Mouse (Mus musculus) adrenal gland, adult 18-20 months (tissue): ENCODE results near the gene Spz1. TPM values are rescaled to one million over a fixed set of nuclear protein-coding genes. Genes with fewer than 3 reads are reported as not detected.
A peak's percentile ranks its signal among the peaks of the same experiment; 100 is the strongest.

ENCODE experiments used
- DNase-seq, 2 experiments: peaks; one replicate each; pipeline ENCODE4 v3.0.0; 2021 to 2022; ENCODE audit warnings: low spot score in 2 of 2
- total RNA-seq, 2 experiments: library from RNA; stranded (reverse); gene quantifications; 1 replicate in 1 of 2; 2 replicates in 1 of 2; pipeline ENCODE4 v1.2.3; 2021

Gene Spz1
- total RNA-seq, 2 experiments from 2014 or later, result not detected

GRCm38 (mm10) chr13:92580220-92581043 lies 4.5 kb upstream of the Spz1 start:
- DNase-seq, result peak; percentile 61 to 66

- no peak for DNase-seq
Measured at GRCm38 (mm10) chr13:92578210-92578609, 2.2 kb upstream of the Spz1 start.

DNA sequence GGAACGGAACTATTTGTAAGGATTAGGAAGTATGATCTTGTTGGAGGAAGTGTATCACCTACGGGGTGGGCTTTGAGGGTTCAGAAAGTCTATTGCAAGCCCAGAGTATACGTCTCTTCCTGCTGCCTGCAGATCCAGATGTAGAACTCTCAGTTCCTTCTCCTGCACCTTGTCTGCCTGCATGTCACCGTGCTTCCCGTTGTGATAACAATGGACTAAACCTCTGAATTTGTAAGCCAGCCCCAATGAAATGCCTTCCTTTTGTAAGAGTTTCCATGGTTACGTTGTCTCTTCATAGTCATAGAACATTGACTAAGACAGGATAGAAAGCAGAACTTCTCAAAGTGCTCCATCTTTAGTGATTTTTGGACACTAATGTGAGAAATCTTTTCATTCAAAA lies 716 bp upstream of the Spz1 start:
- no peak for DNase-seq

- no peak for DNase-seq
Measured at GRCm38 (mm10) chr13:92559429-92559828, 16.5 kb downstream of the Spz1 start.

DNA sequence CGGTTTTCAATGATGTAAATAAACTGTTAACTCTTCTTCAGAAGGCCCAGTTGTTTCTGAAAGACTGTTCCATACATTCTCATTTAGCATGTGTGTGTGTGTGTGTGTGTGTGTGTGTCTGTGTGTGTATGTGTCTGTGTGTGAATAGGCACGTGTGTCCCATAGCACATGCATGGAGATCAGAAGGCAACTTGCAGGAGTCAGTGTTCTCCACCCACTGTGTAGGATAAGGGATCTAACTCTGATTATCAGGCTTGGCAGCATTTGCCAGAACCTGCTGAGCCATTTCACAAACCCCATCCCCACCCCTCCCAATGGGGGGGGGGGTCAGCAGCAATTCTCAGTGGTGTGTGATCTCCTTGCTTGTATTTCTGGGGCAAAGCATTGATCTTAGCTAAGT lies 18.7 kb downstream of the Spz1 start:
- DNase-seq, result no peak

GRCm38 (mm10) chr13:92556458-92557126 lies 19.4 kb downstream of the Spz1 start:
- no peak for DNase-seq

DNA sequence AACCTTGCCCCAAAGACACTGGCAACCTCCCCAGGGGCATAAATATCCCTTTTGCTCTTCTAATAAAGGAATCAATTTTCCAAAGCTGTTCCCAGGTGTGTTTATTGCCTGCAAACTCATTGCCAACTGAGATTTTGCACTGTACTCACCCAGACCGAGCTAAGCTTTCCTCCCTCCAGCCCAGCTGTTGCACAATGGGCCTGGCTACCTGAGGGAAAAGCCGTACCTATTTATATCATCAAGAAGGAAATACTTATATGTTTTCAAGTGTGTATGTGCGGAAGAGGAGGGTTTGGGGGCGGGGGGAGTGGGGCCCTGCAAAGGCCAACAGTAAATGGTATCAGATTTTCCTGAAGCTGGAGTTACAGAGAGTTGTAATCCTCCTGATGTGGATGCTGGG lies 28.9 kb downstream of the Spz1 start:
- DNase-seq, result no peak

GRCm38 (mm10) chr13:92540997-92541396 lies 35.0 kb downstream of the Spz1 start:
- no peak for DNase-seq

- DNase-seq, result no peak
Measured at GRCm38 (mm10) chr13:92539126-92539525, 36.8 kb downstream of the Spz1 start.

DNA sequence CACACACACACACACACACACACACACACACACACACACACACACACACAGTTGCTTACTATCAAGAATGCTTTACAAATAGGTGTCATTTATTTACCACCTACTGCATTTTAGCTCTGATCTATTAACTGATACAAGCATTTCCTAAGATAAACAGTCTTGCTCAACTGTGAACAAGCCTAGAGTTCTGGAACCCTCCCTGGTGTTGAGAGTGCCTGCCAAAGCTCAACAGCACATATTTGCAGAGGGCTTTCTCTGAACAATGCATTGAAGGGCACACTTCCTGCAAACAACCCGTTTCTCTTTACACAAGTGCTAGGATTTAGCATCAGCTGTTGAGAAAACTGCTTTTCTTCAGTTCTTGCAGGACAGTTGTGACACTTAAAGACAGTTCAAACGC lies 42.2 kb downstream of the Spz1 start:
- no peak for DNase-seq

DNA sequence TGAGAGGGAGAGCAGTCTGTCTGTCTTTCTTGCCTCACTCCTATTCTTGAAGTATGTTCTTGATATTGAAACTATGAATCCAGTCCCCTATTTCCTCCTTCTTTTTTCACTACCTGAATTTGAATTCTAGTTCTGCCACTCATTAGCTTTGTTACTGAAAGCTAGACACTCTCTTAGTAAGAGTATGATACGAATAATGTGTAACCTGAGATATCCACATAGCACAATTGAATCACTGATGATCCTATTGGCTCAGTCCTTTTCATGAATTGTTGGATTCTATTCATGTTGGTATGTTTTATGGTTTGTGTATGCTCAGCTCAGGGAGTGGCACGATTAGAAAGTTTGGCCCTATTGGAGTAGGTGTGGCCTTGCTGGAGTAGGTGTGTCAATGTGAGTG lies 43.8 kb downstream of the Spz1 start:
- no peak for DNase-seq

DNA sequence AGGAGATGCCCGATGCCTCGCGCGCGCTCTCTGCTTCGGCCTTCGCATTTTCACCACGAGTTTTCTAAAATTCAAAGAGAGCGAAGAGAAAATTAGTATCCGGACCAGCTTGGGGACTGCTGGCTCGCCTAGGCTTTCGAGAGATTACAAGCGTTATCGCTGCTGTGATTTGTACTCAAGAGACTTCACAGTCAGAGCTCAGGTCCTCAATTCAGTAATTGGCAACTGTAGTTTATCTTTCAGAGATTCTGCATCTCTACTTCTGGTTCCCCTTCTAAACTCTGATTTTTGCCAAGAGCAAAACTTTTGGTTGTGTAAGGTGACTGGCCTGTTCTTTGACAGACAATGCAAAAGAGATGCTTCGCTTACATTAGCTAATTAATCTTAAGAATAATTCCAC lies 44.7 kb downstream of the Spz1 start:
- no peak for DNase-seq

GRCm38 (mm10) chr13:92530721-92531211 lies 45.2 kb downstream of the Spz1 start, which contains the start of gene Zfyve16:
Gene Zfyve16 (minus strand): TSS chr13:92530868.
- DNase-seq, result peak; percentile 99

- DNase-seq, result no peak
Measured at GRCm38 (mm10) chr13:92529828-92530720, 45.9 kb downstream of the Spz1 start.

Other genes starting within 250 kb of the Spz1 start
- 1 to 10 TPM; 2.0 to 2.7 TPM for gene Dhfr, start 221.4 kb downstream of the Spz1 start, total RNA-seq
- 10 to 100 TPM; 10.1 to 16.3 TPM for gene Msh3, start 221.2 kb downstream of the Spz1 start, total RNA-seq
- gene Ankrd34b, start 150.3 kb downstream of the Spz1 start, total RNA-seq, result under 1 TPM; 0.38 to 0.76 TPM
- 1 to 10 TPM; 3.7 to 6.9 TPM for gene Fam151b, start 92.2 kb downstream of the Spz1 start, total RNA-seq
- 10 to 100 TPM; 24.1 to 25.4 TPM for gene Zfyve16, start 45.3 kb downstream of the Spz1 start, total RNA-seq
- gene Serinc5, start 34.9 kb upstream of the Spz1 start, total RNA-seq, result 10 to 100 TPM; 42.0 to 63.8 TPM
- gene Thbs4, start 218.6 kb upstream of the Spz1 start, total RNA-seq, result 1 to 10 TPM; 2.2 to 7.7 TPM